Mouse (Mus musculus) retina, postnatal 7 days (tissue): ENCODE measurements around the gene Galnt3.
A peak's percentile ranks its signal among the peaks of the same experiment; 100 is the strongest.

Source experiments
- DNase-seq: peaks from one replicate; pipeline ENCODE4 v3.0.0-alpha.2; 2012; ENCODE audit warnings: low read depth, low spot score

The Galnt3 gene

DNA sequence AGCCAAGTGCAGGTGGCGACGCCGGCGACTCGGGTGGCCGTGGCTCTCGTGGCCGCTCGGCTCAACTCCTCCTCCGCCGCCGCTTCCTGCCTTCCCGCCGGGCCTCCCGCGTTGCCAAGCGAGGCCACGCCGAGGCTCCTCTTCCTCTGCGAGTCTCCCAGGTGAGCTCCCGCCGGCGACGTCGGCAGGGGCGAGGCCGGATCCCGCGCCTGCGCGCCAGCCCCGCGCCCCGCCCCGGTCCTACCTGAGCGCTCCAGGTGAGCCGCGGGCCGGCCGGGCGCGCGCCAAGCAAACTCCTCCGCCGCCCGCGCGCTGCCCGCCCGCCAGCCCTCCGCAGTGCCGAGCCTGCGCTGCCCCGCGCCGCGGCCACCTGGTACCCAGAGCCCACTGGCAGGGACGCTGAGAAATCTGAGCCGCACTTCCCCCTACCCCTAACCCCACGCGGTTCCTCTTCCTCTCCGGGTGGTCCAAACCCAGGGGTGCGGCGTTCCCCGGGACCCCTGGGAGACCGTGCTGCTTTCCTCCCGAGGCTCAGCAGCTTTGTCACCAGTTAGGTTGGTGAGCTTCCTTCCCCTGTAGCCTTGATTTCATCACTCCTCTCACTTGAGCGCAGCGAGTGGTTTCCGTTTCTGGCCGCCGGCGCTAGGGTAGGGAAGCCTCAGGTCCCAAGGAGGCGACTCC lies at the start of gene Galnt3:
Gene Galnt3, minus strand, starts transcription at position 404 of the 681 bp plus-strand sequence.
- DNase-seq: peak; percentile 8

DNA sequence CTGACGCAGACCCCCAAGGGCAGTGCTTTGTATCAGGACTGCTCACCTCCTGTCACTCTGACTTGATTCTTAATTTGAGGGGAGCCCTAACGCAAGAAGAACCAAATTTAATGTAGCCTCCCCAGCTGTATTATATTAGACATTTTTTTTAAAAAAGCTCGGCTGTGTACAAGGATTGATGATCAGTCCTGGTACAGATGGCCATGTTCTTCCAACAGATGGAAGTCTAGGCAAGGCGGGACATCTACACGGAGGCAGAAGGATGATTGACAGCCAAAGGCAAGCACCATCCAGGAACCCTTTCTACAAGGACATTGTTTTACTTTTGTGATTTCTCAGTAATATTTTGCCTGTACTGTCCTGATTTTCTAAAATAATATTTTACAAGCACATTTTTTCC lies 48.3 kb upstream of the Galnt3 start:
- DNase-seq: no peak

DNA sequence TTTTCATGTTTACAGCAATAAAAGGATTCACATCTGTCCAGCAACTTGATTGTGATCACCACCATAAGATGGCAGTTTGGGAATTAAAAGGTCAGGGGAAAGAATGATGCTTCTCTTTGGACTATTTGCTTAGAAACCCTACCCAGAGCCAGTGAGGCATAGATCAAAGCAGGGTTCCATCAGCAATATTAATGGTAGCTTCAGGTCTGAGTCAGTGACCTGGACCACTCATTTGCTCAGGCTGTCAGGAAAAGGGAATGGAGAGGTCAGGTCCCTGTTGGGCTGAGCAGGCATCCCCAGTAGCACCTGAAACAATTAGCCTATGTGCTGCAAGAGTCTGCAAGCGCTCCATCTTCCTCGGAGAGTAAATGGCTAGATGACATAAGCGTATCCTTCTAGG lies 46.8 kb upstream of the Galnt3 start:
- DNase-seq: no peak

DNA sequence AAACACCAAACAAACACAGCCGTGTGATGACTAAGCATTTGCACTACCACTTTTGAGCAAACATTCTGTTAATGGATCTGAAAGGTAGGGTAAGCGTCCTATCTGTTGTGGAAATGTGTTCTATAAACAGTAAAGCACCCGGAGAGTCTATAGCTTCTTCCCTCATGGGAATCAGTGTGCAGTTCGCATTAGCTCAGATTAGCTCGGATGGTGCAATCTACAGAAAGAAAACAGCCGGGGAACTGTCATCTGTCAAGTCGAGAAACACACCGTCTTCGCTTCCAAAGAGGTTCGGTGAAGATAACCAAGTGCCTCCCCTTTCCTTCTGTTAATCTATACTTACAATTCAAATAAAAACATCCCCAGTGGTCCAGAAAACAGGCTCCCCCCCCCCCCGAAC lies 45.9 kb upstream of the Galnt3 start:
- DNase-seq: no peak

DNA sequence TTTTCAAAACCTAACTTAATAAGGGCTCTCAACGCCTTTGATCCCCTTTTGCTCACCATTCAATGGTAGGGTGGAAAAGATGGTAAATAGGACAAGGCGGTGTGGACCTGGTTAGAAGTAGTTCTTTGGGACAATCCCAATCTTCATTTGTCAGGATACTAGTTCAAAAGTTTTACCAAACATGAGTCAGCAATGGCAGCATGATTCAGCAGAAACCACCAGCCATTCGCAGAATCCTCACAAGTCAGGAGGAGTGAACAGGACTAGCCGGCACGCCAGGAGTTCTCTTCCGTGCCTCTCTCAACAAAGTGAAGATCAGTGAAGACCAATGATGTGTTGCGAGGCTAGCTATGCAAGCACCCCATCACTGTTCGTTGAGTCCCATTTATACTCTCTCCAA lies 40.2 kb upstream of the Galnt3 start:
- no peak for DNase-seq

DNA sequence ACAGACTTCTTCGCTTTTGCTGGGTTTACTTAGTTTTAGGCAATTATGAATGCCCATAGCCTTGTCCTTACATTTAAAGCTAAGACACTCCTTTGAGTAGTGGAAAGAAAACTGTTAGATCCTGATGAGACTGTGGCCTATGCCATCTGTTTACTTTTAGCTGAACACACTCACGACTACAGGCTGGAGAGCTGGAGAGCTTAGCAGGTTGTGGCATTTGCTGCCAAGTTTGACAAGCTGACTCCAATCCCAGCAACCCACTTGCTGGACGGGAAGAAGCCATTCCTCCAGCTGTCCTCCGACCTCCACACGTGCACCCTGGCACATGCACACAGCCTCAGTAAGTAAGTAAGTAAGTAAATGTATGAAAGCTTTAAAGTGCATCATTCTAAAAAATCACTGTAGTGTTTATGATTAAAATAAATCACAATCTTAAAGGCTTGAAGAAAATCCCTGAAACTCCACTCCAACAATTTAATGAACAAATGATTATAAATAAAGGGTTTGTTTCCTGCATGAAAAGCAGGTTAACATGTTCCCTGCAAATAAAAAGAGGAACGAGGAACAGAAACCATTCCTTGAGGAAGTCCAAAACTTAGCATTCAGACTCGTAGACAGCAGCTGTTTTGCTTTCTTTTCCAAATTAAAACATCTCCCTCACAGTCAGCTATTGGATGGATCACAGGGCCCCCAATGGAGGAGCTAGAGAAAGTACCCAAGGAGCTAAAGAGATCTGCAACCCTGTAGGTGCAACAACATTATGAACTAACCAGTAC lies 33.5 kb upstream of the Galnt3 start:
- DNase-seq: no peak

DNA sequence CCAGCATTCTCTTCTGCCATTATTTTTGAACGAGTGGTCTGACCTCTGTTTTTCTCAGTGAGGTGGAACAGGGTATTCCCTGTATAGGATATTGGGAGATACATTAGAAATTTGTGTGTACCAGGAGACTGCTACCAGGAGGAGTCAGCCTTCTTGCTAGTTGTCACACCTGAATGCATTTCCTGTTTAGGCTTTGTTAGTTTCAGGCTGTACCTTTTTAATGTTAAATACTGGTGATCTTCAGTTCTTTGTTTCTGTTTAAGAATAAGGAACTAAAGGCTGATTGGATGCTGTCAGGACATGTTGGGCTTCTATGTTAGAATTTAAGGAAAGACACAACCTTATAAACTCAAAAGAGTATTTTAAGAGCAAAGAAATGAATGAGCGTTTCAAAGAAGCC lies 26.6 kb upstream of the Galnt3 start:
- DNase-seq: no peak

DNA sequence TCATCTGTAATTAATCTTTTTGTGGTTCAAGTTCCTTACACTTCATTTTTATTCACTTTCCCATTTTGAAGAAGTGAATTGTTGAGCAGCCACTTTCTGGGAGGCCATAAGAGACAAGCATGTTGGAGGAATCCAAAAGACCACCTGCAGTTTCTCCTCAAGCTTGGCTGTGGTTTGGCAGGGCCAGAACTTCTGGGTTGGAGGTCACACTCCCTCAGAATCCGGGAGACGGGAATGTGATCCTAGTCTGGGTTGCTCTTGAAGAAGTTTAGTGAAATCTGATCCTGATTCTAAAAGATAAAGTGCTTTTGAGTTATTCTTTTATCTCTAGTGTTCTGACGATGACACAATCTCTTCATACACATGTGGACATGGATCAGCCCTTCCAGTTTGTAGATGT lies 25.7 kb upstream of the Galnt3 start:
- no peak for DNase-seq

DNA sequence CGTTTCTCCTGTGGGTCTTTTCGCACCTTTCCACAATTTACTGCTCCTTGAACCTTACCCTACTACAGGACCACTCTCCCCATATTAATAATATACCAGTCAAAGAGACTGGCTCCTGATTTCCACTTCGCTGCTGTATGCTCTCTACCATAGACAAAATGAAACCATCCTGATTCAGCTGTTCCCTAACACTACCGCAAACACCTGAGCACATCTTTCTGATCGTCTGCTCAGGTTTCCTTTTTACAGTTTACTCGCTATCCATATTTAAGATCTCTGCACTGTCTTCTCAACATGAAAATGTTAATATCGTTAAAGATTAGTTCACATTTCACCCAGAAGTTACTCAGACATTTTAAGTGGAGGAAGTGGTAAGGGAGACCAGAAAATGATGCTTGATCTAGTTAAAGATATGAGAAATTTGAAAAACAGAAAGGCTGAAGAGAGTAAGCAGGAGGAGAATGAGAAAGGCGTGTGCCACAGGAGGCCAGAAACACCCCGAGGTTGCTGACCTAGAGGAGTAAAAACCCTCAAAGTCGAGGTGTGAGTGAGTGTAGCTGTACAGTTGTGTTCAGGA lies 23.9 kb upstream of the Galnt3 start:
- DNase-seq: no peak

DNA sequence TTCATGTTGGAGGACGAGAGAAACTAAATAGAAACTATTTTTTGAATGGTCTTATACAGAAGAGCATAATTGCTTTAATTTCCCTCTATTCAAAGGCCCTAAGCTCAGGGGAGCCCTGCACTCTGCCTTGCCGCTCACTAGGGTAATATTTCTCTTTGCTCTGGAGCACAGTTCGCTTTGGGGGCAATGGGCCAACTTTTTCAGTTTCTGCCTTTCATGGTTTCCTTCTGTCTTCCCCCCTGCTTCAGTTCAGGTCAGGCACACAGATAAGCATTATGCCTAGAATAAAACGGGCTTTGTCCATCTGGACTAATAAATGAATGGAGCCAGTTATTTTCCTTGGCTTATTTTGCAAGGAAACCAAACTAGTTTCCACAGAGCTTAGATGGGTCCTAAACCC lies 21.7 kb upstream of the Galnt3 start:
- no peak for DNase-seq

DNA sequence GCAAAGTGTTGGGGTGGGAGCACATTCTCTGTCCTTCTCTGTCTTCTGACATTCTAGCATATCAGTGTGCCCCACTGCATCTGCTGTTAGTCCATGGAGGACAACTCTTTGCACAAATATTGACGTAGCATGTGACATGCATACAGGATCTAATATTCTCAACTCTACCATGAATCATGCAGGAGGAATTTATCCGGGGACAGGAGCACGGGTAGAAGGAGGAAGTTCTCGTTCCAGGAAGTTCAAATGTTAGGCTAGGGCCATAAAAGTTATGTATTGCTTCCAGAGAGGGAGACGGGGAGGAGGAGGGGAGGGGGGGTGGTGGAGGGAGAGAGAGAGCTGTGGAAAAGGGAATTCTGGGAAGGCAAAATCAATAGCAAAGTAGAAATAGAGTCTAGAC lies 20.0 kb upstream of the Galnt3 start:
- DNase-seq: no peak

DNA sequence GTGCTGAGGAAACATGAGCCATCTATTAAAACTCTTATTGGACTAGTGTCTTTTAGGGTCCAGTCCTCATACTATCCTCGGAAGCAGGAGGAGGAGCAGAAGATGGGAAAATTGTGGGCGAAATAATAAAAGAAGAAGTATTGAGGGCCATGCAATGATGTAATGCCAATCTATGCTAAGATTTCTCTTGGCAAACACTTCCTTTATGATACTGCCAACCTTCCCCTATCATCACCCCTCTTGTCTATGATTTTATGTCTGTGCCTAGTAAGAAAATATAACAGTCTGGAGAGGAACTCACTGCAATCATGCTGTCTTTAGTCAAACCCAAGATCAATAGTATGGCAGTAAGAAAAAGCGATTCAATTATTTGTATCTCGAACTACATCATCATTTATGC lies 18.5 kb upstream of the Galnt3 start:
- DNase-seq: no peak

DNA sequence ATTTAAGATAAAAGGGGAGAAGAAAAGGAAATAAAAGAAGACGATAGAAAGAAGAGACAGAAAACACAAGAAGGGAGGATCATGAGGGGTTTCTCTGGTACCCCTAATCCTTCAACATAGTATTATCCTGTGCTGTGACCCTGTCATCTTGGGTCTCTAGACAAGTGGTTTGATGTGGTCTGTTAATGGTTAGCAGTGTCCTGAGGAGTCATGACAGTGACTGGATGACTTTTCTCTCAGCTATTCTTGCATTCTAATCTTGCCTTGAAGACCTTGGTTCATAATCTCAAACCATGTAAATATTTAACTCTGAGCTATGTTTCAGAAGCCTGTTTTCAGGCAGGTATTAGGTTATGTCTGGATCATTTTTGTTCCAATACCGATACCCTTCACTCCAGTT lies 17.9 kb upstream of the Galnt3 start:
- DNase-seq: no peak

DNA sequence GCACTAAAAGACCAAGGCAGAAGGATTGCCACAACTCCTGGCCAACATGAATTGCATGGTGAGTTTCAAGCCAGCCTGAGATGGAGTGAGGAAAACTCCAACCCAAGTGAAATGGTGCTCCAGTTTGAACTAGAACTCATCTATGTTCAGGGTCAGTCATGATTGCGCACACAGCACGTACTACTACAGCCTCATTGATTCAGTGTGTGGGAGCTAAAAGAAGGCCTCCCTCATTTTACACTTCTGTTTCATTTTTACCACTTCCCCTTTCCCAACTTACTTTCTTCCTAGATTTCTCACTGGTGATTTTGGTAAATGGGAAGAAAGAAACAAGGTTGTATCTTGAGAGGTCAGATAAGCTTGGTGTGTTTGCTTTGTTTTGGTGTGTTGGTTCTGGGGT lies 17.5 kb upstream of the Galnt3 start:
- no peak for DNase-seq

DNA sequence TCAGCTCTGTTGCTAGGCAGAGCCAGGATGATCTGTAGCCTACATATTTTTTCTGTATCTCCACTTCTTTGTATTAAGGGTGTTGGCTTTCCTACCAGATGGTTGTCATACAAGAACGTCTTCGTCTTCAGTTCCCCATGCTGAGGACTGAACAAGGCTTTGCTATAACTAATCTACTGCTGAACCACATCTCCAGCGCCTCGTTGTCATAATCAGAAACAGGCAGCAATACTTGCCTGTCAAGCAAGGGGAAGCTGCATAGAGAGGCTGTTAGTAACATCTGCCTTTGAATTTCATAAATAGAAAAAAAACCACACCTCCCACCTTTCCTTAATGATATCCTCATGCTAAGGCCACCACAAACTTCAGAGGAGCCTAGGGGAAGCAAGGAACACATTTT lies 15.5 kb upstream of the Galnt3 start:
- DNase-seq: no peak

DNA sequence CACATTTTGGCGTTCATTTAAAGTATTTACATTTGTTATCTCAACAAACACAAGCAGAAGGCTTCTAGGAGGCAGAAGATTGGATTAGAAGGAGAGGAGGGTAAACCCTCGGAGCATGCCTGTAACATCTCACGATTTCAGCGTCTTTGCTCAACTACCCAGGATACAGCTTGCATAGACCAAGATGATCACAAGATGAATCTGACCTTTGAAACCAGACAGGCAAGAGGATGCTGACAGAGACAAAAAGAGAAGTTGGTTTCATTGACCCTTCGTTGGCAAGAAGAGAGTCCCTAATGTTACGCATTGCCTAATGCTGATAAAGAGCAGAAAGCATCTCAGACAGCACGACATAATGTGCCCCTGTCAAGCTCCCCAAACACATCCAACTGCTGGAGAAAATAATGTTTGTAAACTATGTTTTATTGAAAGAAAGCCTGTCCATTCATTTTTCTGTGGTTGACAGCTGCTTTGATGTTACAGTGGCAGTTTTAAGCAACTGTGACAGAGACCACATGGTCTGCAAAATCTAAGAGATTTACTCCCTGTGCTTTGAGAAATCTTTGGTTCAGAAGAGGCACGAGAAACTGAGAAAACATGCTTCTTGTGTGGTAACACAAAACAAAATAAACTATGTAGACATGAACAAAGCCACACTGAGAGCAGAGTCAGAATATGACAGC lies 7.2 kb upstream of the Galnt3 start:
- no peak for DNase-seq

DNA sequence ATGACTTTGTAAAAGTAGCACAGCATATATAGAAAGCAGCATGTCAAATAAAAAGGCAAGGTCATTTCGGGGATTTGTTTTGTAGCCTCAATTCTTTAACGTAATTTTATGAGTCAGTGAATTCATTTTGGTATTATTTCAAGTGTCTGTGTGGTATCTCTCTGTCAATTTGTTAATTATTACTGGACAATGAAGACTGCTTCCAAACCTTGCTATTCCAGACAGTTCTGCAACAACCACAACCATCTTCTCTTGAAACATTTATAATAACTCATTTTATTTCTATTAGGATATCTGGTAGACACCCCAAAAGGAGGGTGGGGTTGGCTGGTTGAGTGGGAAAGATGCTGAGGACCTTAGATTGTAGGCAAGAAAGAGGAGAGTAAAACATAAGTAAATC lies 4.1 kb upstream of the Galnt3 start:
- no peak for DNase-seq

DNA sequence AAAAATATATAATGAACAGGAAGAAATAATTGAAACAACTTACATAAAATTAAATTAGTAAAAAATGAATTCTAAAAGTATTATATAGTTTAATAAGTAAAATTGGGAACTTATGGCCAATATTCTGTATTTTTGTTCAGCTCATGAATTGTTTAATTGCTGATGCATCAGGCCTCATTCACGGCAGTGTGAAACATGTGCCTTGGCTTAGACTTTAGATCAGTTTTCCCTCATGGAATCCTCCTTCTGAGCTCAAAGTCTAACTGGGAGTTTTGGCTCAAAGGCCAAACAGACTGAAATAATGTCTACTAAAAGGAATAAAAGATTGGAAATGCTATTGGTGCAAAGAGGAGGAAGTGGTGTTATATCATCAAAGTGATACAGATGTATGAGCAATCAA lies 2.7 kb upstream of the Galnt3 start:
- no peak for DNase-seq

DNA sequence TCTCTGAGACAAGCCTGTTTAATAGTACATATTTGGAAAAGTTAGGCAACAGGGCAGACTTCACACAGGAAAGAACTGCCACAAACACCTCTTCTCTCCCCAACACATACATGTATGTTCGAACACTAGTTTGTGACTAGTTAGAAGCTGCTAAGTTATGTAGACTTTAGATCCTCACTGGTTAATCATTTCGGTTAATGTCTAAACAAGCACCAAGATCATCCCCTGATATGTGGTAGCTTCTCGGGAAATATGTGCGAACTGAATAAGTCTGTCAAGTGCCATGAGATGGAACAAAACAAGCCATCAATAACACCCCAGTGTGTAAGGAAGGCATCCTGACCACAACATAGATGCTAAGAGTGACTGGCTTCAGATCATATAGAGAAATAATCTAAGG lies 2.1 kb upstream of the Galnt3 start:
- no peak for DNase-seq

DNA sequence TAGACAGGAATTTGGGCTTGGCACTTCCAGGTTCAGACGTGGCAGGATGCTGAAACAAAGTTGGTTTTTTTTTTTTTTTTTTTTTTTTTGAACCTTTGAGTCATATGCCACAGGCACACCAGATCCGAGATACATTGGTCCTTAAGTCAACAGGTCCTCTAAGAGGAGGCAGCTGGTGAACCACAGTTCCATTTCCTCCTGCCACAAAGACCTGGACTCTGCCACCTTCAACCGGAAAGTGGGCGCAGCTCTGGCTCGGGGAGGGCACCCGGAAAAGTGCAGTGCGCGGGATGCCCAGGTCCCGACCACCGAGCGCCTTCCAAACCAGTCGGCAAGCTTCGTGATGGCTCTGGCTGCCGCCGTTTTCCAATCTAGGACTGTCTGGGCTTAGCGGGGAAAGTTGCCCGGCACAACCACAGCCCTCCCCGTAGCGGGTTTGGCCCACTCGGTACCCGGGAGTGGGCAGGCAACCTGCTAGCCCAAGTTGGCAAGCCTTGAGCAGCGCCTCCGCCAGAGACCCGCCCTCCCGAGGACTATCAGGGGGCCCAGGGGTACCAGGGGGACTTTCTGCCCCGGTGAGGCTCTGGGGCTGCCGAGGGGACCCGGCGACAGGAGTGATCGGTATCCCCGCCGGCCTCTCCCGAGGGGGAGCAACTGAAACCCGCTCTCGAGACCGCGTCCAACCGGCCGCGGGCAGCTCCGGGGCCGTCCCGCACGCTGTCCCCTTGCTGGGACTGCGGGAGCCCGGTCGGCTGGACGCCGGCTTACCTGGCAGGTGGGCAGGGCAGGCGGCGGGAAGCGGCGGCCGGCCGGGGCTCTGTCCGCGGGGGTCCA lies 821 bp downstream of the Galnt3 start:
- DNase-seq: peak; percentile 6

DNA sequence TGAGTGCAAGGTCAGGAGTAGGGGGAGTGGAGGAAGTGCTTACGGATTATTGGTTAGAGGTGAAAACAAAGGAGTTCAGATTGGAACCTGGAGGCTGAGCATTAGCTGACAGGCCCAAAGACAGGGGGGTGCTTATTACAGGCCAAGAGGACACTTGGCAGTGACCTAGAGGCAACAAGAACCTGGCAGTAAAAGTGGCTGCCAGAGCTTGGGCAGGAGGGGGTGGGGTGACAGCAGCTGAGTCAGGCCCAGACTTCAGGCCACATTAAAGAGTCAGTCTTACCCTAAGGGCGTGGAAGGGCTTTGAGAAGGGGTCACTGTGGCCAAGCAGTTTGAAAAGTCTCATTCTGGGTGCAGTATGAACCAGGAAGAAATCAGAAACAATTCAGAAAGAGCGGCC lies 7.1 kb downstream of the Galnt3 start:
- DNase-seq: no peak
